Mouse (Mus musculus): ENCODE results near the gene Ctf1. TPM values are rescaled to one million over a fixed set of nuclear protein-coding genes. Genes with fewer than 3 reads are reported as not detected.
"Not testable (repeated sequence)": the region's sequence is repeated elsewhere in the genome, so short reads cannot be mapped to it uniquely, and the experiment has no call there.

The Ctf1 gene
- polyA plus RNA-seq, 3 experiments from 2014 or later: not detected

DNA sequence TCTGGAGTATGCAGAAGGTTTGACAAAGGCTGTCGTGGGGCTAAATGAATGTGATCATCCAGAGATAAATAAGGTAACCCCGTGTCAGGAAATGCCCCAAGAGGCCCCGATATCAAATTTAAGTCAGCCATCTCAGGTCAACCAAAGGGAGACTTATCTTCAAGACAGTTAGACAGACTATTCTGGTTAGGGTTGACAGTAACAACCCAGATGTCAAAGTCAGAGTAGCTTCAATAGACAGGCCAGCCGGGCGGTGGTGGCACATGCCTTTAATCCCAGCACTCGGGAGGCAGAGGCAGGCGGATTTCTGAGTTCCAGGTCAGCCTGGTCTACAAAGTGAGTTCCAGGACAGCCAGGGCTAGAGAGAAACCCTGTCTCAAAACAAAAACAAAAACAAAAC lies 18.8 kb upstream of the Ctf1 start:
- not testable (repeated sequence) for ATAC-seq

DNA sequence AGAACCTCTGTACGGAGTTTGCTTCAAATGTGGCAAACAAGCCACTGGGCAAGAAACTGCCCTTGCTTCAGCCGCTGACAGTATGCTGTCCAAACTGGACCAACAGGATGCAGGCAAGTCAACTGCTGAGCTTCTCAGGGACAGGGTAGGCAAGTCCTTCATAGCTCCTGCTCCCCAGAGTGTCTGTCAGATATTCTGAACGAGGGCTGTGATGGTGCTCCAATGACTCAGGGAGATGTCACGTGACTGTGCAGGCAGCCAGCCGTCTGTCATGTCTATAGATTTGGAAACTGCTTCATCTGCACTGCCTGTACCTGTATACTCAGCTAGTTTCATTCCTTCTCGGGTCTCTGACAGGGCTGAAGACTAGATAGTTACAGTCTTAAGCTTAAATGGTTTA lies 13.6 kb upstream of the Ctf1 start:
- no peak for ATAC-seq

DNA sequence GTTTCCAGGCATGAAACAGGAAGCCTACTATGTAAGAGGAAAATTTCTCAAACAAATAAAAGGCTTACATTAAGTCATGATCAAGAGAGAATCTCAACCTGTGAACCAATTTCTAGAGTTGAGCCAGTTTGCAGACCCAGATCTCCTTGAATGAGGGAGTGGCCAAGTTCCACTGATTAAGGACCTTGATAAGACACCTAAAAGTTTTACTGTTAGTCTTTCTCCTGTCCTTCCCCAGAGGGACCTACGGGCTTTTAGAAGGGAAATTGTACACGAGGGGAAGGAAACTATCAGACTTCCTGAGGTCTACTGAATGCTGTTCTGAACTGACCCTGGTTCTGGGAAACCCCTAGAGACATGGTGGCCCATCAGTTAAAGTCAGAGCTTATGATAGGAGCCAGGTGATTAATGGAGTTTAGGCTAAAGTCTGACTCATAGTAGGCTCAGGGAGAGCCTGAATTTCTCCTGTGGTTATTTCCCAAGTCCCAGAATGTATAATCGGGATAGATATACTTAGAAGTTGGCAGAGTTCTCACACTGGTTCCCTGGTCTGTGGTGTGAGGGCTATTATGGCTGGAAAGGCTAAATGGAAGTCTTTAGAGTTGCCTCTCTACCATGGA lies 11.7 kb upstream of the Ctf1 start:
- no peak for ATAC-seq

DNA sequence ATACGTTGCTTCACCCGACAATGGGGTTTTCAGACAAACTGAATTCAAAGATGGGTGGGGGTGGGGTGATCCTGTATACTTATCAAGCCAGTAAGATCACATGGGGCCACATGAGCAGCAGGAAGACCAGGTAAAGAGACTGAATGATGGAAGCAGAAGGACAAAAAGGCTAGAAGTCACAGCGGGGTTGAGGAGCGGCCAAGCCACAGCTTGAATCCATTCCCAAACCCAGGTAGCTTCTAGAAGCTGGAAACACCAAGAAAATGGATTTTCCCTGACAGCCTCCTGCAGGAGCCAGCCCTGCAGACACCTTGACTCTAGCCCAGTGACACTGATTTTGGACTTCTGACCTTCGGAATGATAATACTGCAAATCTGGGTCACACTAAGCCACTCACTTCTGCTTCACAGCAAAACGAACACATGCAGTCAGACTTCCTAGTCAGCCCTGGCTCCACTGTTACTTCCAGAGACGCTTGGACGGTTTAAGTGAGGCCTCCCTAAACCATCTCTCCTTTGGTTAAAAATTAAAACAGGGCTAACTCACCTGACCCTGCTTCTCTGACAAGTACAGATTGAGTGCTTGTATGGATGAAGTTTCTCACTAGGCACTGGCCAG lies 8.9 kb upstream of the Ctf1 start:
- no peak for ATAC-seq

DNA sequence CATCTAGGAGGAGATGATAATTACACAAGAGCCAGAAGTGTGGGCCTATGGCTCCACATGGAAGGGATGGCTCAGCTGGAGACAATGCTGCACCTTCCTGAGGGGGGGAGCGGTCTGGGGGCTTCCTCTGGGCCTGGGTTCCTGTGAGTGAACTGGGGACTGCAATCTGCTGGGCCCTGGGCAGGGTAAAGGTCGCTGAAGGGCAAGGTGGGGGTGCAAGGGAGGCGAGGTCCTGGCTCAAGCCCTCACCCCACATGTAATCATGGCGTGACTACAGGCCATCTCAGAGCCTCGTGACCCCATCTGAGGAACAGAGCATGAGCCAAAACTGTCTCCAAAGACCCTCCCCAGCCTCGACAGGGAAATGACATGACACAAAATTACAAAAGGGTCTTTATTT lies 7.9 kb upstream of the Ctf1 start:
- ATAC-seq: no peak

DNA sequence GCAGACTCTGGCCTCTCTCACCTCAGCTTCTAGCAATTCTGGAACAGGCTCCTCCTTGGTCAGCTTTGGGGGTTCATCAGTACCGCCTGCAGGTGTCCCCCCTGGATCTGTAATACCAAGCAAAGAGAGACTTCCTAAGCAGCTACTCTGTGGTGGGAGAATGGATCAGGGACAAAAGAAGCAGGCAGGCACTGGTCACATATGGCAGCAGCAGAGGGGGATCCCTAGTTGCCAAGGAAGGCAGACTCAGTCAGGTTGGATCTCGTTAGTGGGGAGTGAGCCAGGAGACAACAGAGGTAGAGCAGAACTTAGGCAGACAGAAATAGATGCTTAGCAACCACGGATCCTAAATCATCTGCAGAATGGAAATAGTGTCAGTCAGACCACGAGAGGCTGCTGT lies 6.8 kb upstream of the Ctf1 start:
- ATAC-seq: no peak

DNA sequence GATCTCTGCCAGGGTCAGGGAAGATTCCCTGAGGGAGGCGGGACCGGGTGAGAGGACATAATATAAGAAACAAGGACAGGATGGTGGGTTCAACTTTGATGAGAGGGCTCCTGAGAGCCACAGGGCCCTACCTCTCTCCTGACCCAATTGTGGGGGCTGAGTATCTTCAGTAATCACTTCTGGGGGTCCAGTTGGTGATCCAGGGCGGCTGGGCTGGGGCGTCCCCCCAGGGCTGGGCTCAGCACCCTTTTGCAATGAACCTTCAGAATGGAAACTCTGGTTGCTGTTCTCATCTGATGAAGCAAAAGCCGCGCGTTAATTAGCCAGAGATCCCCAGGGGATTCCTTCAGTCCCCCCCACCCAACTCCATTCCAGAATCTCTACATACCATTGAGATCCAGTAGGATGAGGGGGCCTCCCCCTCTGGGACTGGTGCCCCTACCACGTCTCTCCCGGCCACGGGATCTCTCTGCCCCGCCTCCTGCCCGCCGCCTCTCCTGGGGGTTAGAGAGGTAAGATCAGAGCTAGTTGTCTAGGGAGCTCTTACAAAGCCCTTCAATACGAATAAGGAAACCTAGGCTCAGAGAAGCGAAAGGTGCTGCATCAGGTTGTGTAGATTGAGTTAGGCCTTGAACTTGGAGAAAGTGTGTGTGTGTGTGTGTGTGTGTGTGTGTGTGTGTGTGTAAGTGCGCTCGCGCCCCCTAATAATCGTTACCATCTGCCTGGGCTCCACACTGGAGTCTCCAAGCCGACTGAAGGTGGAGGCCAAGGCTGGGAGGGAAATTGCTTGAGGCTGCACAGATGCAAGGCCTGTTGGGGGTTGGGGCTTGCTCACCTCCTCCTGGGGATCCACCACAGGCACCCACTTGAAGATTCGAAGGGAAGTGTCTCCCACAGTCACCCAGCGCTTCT lies 5.2 kb upstream of the Ctf1 start:
- no peak for ATAC-seq

DNA sequence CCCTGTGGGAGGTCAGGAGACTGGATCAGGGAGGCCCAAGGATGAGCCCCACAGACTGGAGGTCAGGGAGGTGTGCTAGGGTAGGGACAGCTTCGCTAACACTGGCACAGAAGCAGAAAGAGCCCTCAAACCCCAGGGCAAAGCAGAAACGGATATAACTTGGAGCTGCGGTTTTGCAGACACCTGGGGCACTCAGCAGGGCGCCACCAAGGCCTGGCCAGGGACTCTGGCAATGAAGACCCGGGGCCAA lies 4.7 kb upstream of the Ctf1 start:
- ATAC-seq: no peak

DNA sequence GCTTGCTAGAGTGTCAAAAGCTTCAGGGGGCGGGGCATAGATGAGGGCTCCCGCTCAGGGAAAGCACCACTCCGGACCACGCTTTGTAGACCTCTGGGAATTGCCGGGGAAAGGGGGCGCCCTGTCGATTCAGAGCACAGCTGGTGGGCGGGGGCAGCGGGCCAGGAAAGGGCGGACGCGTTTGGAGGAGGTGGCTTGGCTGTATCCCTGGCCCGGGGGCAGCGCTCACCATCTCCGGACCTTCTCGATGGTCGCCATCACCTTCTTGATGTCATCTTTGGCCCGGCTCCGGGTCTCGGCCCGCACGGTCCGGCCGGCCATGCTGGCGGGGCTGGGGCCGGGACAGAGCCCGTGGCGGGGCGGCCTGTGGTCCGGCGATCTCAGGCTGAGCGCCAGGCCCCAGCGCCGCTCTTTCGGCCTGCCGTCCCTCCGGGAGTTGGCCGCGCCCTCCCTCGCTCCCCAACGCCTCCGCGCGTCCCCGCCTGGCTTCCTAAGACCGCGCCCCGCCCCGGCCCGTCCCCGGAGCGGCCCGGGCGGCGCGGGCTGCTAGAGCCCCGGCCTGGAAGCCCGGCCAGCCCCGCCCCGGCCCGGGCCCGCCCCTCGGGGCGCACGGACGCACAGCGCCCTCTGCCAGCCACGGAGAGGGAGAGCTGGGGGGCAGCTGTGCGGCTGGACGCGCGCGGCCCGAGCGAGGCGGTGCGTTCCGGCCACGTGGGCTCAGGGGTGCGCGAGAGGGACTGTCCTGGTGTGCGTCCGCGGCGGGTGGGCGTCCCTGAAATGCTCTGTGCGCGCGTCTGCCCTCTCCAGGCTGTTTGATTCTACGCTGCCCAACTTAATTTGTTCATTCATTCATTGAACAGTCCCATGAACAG lies 4.1 kb upstream of the Ctf1 start, which contains the start of gene Bcl7c:
TSS of gene Bcl7c (minus strand) at position 727 of the 872 bp plus-strand sequence.
- peak; percentile 67 for ATAC-seq

DNA sequence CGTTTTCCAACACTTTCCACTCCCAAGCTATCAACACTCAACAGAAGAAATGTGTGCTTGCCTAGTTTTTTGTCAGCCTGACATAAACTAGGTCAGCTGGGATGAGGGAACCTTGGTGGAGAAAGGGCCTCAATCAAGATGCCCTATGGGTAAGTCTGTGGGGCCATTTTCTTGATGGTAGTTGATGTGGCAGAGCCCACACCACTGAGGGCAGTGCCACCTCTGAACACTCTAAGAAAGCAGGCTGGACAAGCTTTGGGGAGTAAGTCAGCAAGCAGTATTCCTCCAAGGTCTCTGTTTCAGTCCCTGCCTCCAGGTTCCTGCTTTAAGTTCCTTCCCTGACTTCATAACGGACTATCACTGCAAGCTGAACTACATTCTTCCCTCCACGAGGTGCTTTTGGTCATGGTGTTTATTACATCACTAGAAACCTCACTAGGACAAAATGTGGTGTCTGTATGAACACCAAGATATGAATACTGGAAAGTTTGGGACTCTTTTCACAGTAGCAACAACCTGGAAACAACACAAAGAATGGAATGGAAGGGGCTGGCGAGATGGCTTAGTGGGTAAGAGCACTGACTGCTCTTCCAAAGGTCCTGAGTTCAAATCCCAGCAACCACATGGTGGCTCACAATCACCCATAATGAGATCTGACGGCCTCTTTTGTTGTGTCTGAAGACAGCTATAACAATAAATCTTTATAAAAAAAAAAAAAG lies 3.1 kb upstream of the Ctf1 start:
- ATAC-seq: no peak

DNA sequence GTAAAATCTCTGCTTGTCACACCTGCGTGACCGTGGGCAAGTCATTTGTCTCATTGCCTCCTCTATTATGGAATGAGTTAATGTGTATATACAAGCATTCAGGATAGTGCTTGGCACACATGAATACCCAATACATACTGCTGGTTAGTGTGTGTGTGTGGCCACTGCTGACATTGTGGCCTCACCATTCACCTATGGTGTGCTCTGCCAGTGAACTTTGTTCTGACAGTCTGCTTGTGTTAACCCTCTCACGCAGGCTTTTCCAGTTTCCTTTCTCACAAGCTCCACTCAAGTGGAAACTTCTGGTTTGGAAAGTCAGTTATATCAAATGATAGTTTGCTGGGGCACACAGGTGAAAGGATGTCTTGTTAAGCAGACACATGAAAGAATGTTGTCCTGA lies 1.5 kb upstream of the Ctf1 start:
- no peak for ATAC-seq

DNA sequence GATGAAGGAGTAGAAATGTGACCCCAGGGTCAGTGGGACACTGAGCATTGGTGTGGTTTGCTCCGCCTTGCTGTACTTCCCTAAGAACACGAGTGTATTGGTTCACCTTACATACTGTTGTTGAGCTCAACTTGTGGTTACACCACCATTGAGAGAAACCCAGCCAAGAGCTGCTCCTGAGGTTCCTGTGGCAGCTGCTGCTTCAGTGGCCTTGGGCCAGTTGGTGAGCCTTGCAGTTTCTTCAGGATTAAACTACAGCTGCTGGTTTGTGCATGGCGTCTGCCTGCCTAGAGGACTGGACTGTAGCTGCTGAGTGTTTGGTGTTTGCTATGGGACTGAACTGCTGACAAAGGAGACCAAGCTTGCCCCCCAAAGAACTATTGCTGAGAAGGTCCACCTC lies 1.1 kb upstream of the Ctf1 start:
- ATAC-seq: no peak

DNA sequence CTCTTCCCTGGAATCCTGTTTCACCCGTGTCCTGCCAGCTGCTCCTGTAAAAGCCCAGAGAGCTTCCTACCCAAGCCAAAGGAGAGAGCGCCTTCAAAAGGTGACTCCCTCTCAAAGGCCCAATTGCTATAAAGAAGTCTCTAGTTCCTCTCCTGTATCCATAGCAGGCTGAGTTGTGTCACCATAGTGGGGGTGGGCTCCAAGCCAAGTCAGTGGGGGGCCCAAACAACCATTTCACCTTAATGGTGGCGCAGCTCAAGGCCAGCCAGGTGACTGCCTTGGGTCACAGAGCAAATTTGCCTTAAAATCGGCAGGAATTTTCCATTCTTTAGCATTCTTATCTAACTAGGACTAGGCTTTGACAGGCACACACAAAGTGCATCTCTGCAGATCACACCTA lies 2.3 kb downstream of the Ctf1 start:
- ATAC-seq: no peak

DNA sequence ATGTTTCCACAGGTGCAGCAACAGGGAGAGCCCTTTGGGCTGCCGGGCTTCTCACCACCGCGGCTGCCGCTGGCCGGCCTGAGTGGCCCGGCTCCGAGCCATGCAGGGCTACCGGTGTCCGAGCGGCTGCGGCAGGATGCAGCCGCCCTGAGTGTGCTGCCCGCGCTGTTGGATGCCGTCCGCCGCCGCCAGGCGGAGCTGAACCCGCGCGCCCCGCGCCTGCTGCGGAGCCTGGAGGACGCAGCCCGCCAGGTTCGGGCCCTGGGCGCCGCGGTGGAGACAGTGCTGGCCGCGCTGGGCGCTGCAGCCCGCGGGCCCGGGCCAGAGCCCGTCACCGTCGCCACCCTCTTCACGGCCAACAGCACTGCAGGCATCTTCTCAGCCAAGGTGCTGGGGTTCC lies 4.5 kb downstream of the Ctf1 start:
- ATAC-seq: no peak

DNA sequence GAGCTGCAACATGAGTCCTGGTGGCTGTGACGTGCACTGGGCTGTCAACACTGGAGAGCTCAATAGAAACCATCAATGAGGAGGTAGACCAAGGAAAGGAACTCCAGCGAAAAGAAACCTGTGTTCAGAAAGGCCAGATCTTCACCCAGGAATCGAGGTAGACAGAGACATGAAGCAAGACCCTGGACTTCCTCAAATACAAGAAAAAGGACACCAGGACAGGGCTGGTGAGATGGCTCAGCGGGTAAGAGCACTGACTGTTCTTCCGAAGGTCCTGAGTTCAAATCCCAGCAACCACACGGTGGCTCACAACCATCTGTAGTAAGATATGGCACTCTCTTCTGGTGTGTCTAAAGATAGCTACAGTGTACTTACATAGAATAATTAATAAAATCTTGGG lies 5.8 kb downstream of the Ctf1 start:
- no peak for ATAC-seq

DNA sequence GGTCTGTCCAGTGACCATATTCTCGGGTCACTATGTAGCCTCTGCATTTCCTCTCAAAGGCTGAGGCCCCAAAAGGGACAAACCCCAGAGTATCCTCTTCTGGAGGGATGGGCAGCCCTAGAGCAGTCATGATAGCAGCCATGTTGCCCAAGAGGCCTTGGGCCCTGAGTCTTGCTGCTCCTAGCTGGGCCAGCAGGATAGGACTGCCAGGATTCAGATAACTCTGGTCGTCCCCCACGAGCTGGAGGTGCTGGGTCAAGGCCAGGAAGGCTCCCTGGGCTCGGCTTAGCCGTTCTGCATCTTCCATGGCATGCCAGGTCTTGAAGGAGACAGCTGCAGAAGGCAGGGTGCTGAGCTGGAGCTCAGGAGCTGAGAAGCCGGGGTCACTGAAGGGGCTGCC lies 6.7 kb downstream of the Ctf1 start:
- ATAC-seq: no peak

DNA sequence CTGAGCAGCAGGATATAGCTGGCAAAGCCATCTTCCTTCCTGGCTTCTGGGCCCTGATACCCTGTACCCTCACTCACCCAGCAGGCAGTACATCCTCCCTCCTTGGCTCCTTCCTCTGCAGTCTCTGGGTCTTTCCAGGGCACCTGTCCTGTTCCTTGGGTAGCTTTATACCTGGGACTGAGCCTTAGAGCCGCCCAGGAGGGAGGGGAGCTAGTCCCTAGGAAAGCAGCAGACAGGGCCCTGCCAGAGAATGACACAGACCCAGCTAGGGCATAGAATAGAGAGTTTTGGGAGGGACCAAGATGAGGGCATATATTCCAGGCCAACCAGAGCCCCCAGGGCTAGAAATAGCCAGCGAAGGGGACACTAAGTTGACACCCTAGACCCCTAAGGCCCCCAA lies 13.0 kb downstream of the Ctf1 start:
- no peak for ATAC-seq

DNA sequence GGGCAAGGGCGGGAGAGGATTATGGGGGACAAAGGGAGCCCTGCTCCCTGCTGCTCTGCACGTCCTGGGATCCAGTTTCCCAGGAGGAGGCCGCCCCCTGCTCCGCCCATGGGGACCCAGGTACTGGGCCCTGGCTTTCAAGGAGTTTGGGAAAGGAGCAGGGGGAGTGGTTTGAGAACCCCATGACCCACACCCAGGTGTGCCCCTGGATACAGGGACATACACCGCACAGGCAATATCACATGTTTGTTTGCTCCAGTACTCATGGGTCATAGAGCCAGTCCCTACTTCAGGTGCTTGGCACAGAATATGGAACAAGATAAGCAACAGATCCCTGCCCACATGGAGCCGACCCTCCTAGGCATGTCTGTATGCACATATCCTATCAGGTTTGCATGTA lies 13.4 kb downstream of the Ctf1 start:
- no peak for ATAC-seq

DNA sequence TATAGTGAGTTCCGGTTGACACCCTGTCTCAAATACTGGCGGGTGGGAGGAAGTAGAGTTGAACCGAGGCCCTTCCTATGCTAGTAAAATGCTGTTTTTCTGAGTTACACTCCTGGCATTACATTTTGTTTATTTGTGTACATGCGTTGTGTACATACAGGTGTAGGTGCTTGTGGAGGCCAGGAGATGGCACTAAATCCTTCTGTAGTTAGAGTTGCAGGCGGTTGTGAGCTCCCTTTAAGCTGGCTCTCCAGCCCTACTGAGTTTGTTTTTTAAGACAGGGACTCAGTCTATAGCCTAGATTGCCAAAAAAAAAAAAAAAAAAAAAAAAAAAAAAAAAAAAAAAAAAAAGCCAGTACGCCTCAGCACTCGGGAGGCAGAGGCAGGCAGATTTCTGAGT lies 15.4 kb downstream of the Ctf1 start:
- no peak for ATAC-seq

DNA sequence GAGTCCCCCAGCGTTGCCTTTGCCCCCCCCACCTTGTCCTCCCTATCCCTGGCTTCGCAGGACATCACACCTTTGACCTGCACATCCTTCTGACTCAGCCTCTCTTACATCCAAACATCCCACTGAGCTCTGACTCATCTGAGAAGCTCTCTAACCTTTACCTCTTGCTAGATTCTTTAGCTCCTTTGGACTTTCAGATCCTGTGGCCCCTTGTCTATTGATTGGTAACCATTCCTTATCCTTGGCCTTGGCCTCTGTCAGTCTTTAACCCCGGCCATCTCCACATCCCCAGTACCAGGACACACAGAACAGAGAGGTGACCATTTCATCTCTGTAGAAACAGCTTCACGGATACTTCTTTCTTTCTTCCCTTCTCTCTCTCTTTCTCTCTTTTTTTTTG lies 17.6 kb downstream of the Ctf1 start:
- no peak for ATAC-seq

DNA sequence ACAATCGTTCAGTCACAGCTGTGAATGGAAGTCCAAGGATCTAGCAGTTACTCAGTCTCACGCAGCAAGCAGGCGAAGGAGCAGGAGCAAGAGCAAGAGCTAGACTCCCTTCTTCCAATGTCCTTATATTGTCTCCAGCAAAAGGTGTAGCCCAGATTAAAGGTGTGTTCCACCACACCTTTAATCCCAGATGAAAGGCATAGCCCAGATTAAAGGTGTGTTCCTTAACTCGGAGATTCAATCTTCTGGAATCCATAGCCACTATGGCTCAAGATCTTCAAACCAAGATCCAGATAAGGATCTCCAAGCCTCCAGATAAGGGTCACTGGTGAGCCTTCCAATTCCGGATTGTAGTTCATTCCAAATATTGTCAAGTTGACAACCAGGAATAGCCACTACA lies 19.5 kb downstream of the Ctf1 start, which contains the start of gene Ctf2:
TSS of gene Ctf2 (minus strand) at position 101 of the 400 bp plus-strand sequence.
- not testable (repeated sequence) for ATAC-seq

DNA sequence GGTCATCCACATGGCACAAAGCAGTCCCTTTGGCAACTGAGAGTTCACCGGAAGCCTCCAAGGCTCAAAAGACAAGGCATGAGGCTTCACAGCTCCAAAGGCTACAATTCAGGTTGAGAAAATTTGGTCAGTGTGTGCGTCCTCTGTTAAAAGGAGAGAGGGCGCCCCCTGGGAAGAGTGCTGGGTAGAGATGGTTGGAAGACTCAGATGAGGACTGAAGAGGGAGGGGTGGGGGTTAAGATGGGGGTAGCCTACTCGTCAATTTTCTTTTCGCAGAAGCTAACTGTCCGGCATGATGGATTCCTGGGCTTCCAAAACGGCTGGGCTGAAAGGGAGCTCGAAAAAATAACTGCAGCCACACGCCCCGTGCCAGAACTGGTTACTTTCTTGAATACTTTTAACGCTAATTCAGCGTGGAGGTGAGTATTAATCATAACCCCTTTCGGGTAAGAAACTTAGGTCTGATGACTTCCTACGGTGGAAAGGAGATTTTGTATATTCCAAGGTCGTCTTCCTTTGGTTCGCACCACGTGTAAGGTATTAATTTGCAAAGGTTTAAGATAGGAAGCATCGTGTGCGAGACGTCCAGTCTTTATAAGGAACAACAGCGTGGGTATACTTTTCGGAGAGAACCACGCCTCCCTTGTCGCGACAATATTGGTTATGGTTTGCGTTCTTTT lies 32.0 kb downstream of the Ctf1 start, which contains the start of gene Fbxl19:
TSS of gene Fbxl19 (plus strand) at position 178 of the 680 bp plus-strand sequence.
- ATAC-seq: no peak
